Mouse (Mus musculus) cortical plate, adult 2 months (tissue): ENCODE results near the gene Dusp7.

ENCODE experiments used
- CTCF ChIP-seq: fragments of 200-500 bp; IDR thresholded peaks from 2 replicates; pipeline ENCODE4 v1.5.1; 2011; ENCODE audit warnings: mild to moderate bottlenecking, control low read depth, low read length; ENCODE audit not compliant: insufficient read depth; ENCODE audit errors: extremely low read depth
- POLR2A ChIP-seq: fragments of 200-500 bp; IDR thresholded peaks from 2 replicates; pipeline ENCODE4 v1.6.1; 2011; ENCODE audit warnings: mild to moderate bottlenecking, low read length, control low read depth; ENCODE audit not compliant: insufficient read depth; ENCODE audit errors: extremely low read depth

DNA sequence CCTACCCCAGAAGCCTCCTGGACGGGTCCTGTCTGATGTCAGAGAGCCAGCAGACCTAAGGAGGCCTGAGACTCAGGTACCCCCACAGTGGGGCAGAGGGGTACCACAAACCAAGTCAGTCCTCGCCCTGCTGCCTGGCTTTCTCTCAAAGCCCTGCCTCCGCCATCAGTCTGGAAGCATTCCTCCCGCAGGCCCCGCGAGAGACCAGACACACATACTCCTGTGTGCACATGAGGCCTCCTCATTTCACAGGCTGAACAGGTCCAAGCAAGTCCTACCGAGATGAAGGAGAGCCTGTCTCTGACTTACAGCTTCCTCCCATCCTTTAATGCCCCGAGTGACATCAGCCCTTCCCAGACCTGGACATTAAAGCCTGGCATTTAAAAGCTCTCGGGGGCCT lies 10.3 kb downstream of the Dusp7 start:
- TF ChIP-seq CTCF (no peak), POLR2A (no peak)
